Mouse (Mus musculus): ENCODE data around the gene Ncam1. TPM values are rescaled to one million over a fixed set of nuclear protein-coding genes. Genes with fewer than 3 reads are reported as not detected.

The Ncam1 gene
- polyA plus RNA-seq, 1 experiment from 2014 or later: 65.1 TPM

DNA sequence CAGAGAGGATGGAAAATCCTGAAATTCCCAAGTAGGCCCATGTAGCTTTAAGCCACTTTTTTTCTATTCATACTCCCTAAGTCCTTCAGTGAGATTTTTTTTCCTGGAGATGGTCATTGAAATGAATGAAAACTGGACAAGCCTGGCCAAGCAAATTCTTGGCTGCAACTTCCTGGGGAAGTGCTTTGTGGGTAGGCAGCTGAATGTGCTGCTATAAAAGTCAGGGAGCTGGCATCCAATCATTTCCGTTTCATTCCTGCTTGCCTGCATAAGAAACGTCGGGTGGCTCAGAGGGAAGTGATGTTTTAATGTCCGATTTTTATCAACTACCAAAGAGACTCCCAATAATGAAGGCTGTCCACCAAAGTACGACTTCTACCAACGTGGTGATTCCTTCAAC, 61.6 kb downstream of the Ncam1 start:
- Histone ChIP-seq H3K9me3 (ENCODE audit: control insufficient read depth, low read length) (no peaks in the 10 kb centered on the region), H3K36me3 (ENCODE audit: control insufficient read depth, insufficient read depth, low read length) (no peaks in the 10 kb centered on the region), H3K27me3 (replicated peaks; ENCODE audit: control insufficient read depth, insufficient read depth, low read length) (no peaks in the 10 kb centered on the region), H3K9ac (ENCODE audit: low read depth, low read length) (no peak overlapping the region), H3K4me2 (ENCODE audit: low read depth, low read length) (no peak overlapping the region), H3K4me1 (ENCODE audit: control insufficient read depth, insufficient read depth, low read length) (0 out of 2 replicates have a peak, but pooled peaks cover 3% of the 10 kb centered on the region), H3K4me3 (ENCODE audit: low read length) (no peak overlapping the region), H3K27ac (ENCODE audit: low read length) (no peak overlapping the region)
- WGBS: 86% methylated on average over 6 of the region's 6 CpGs
- ATAC-seq: no peak

DNA sequence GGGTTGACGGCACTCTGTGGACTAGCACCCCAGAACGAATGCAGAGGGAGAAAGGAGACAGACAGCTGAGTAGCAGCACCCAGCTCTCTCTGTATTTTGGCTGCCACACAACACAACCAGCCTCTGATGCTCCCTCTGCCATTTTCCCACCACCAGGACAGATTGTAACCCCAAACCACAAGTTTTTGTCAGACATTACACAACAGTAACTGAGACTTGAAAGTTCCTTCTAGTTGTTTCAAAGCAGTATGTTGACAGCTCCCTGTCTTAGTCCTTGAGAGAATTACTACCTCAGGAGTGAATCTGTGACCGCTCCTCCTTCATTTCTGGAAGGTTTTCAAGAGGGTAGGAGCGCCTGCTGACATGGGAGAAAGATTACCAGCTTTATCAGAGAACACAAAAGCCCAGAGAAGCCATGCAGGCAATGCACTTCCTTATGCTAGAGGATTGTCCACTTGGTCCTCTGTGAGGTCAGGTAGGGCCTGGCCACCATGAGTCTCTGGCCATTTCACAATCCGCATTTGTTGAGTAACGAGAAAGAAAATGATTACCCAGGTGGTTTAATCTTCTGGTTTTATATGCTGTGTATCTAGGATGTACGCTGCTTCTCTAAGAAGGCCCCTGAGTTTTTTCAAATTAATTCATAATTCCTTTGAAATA, 64.2 kb downstream of the Ncam1 start:
- ATAC-seq: no peak
- WGBS: 77% methylated on average over 7 of the region's 7 CpGs
- no peak overlapping the region for H3K9ac ChIP-seq (ENCODE audit: low read depth, low read length)
- H3K4me1 ChIP-seq (ENCODE audit: control insufficient read depth, insufficient read depth, low read length): 0 out of 2 replicates have a peak, but pooled peaks cover 3% of the 10 kb centered on the region
- H3K27me3 ChIP-seq (replicated peaks; ENCODE audit: control insufficient read depth, insufficient read depth, low read length): no peaks in the 10 kb centered on the region
- H3K4me2 ChIP-seq (ENCODE audit: low read depth, low read length): no peak overlapping the region
- H3K4me3 ChIP-seq (ENCODE audit: low read length): no peak overlapping the region
- no peaks in the 10 kb centered on the region for H3K36me3 ChIP-seq (ENCODE audit: control insufficient read depth, insufficient read depth, low read length)
- no peaks in the 10 kb centered on the region for H3K9me3 ChIP-seq (ENCODE audit: control insufficient read depth, low read length)
- H3K27ac ChIP-seq (ENCODE audit: low read length): no peak overlapping the region

DNA sequence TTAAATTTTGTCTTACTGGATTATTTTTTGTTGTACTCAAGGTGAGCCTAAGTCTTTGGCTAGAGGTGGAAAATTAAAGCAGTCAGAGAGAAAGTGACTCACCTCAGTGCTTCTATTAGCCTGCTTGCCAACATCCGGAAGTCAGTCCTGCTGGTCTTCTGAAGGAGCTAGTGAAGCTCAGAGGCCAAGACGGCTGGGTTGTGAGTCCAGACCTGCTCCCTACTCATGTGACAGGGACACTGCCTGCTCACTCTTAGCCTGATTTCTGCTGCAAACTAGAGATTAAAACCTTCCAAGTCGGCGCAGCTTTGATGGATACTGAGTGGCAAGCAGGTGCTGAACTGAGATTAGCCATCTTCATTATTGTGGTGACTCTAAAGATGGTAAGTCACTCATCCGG, 65.0 kb downstream of the Ncam1 start:
- H3K27ac ChIP-seq (ENCODE audit: low read length): no peak overlapping the region

DNA sequence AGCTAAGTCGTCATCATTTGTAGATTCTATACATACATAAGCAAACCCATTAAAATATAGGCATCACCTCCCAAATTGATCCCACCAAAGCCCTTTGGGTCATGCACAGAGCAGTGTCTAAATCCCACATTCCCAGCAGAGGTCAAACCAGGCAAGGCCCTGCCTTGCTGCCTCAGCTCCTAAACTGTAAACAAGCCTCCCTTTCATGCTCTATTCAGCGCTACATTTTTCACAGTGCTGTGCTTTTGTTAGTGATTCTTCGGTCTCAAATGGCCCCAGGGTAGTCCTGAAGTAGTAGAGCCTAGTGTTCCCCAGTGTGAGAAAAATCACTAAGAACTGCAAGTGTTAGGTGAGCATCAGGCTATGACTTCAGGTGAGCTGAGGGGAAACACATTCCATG, 69.2 kb downstream of the Ncam1 start:
- Histone ChIP-seq H3K9ac (ENCODE audit: low read depth, low read length) (no peak overlapping the region), H3K4me2 (ENCODE audit: low read depth, low read length) (no peak overlapping the region), H3K4me1 (ENCODE audit: control insufficient read depth, insufficient read depth, low read length) (no peaks in the 10 kb centered on the region), H3K36me3 (ENCODE audit: control insufficient read depth, insufficient read depth, low read length) (no peaks in the 10 kb centered on the region), H3K9me3 (ENCODE audit: control insufficient read depth, low read length) (no peaks in the 10 kb centered on the region), H3K27me3 (replicated peaks; ENCODE audit: control insufficient read depth, insufficient read depth, low read length) (no peaks in the 10 kb centered on the region), H3K4me3 (ENCODE audit: low read length) (no peak overlapping the region), H3K27ac (ENCODE audit: low read length) (no peak overlapping the region)
- ATAC-seq: no peak
- WGBS: 44% methylated on average over 3 of the region's 3 CpGs

More for the DNA sequence above, 65.0 kb downstream of the Ncam1 start:
- 75% methylated on average over 5 of the region's 5 CpGs for WGBS
- Histone ChIP-seq H3K27me3 (replicated peaks; ENCODE audit: control insufficient read depth, insufficient read depth, low read length) (no peaks in the 10 kb centered on the region), H3K4me1 (ENCODE audit: control insufficient read depth, insufficient read depth, low read length) (0 out of 2 replicates have a peak, but pooled peaks cover 3% of the 10 kb centered on the region), H3K9me3 (ENCODE audit: control insufficient read depth, low read length) (no peaks in the 10 kb centered on the region), H3K4me3 (ENCODE audit: low read length) (no peak overlapping the region), H3K4me2 (ENCODE audit: low read depth, low read length) (no peak overlapping the region), H3K9ac (ENCODE audit: low read depth, low read length) (no peak overlapping the region), H3K36me3 (ENCODE audit: control insufficient read depth, insufficient read depth, low read length) (no peaks in the 10 kb centered on the region)
- no peak for ATAC-seq

DNA sequence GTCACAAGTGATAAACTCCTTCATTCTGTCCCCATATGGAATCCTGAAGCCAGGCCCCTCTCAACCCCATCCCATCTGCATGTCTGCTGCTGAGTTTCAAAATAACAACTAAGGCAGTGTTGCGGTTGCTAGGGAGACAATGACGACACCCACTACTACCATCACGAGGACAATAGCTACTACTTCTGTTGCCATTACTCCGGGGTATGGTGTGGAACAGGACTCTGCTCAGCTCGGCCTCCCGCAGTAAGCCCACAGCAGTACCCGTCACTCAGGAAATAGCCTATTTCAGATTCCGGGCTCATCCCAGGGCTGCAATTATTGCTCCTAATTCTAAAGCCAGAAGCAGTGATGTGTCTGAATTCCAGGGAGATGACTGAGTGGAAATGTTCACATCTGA, 70.5 kb downstream of the Ncam1 start:
- no peaks in the 10 kb centered on the region for H3K36me3 ChIP-seq (ENCODE audit: control insufficient read depth, insufficient read depth, low read length)
- H3K9me3 ChIP-seq (ENCODE audit: control insufficient read depth, low read length): no peaks in the 10 kb centered on the region
- H3K27ac ChIP-seq (ENCODE audit: low read length): no peak overlapping the region
- no peak for ATAC-seq
- no peak overlapping the region for H3K9ac ChIP-seq (ENCODE audit: low read depth, low read length)
- H3K4me2 ChIP-seq (ENCODE audit: low read depth, low read length): no peak overlapping the region
- WGBS: 72% methylated on average over 8 of the region's 8 CpGs
- no peaks in the 10 kb centered on the region for H3K27me3 ChIP-seq (replicated peaks; ENCODE audit: control insufficient read depth, insufficient read depth, low read length)
- no peak overlapping the region for H3K4me3 ChIP-seq (ENCODE audit: low read length)
- H3K4me1 ChIP-seq (ENCODE audit: control insufficient read depth, insufficient read depth, low read length): no peaks in the 10 kb centered on the region

DNA sequence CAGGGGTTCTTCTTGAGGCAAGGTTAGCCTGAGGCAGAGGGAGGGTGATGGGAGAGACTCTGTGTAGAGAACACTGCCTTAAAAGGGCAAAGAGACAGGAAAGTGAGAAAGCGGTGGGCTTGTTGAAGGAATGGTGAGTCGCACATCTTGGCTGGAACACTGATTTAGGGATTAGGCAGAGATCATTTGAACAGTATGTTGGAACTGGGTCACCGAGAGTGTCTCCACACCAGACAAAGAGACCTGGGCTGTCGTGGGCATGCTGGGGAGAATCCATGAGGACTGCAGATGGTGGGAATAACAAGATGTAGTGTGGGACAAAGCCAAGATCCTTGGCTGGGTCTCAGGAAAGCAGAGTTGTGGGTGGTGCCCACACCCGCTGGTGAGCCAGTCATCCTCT, 76.0 kb downstream of the Ncam1 start:
- no peak for ATAC-seq
- no peaks in the 10 kb centered on the region for H3K4me1 ChIP-seq (ENCODE audit: control insufficient read depth, insufficient read depth, low read length)
- no peak overlapping the region for H3K9ac ChIP-seq (ENCODE audit: low read depth, low read length)
- H3K9me3 ChIP-seq (ENCODE audit: control insufficient read depth, low read length): no peaks in the 10 kb centered on the region
- H3K4me2 ChIP-seq (ENCODE audit: low read depth, low read length): no peak overlapping the region
- 73% methylated on average over 5 of the region's 5 CpGs for WGBS
- H3K27me3 ChIP-seq (replicated peaks; ENCODE audit: control insufficient read depth, insufficient read depth, low read length): no peaks in the 10 kb centered on the region
- no peaks in the 10 kb centered on the region for H3K36me3 ChIP-seq (ENCODE audit: control insufficient read depth, insufficient read depth, low read length)
- H3K27ac ChIP-seq (ENCODE audit: low read length): no peak overlapping the region
- H3K4me3 ChIP-seq (ENCODE audit: low read length): no peak overlapping the region

DNA sequence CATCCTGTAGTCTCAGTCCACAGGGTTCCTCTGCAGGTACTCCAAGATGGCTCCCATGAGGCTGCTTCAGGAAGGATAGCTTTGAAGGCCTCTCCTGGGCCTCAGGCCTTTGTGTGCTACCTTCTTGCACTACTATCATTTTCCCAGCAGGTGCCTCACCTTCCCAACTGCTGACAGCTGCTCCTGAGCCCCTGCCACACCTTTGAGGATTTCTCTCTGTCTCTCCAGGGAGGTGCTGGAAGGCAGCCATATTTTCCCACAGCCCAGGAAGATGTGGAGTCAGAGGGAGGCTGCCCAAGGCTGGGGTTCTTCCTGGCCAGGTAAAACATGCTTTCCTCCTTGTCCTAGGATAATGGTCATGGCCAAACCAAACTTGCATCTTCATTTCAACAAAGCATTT, 83.6 kb downstream of the Ncam1 start:
- Histone ChIP-seq H3K36me3 (ENCODE audit: control insufficient read depth, insufficient read depth, low read length) (no peaks in the 10 kb centered on the region), H3K4me3 (ENCODE audit: low read length) (no peak overlapping the region), H3K4me1 (ENCODE audit: control insufficient read depth, insufficient read depth, low read length) (no peaks in the 10 kb centered on the region), H3K27ac (ENCODE audit: low read length) (no peak overlapping the region), H3K27me3 (replicated peaks; ENCODE audit: control insufficient read depth, insufficient read depth, low read length) (no peaks in the 10 kb centered on the region), H3K9ac (ENCODE audit: low read depth, low read length) (no peak overlapping the region), H3K9me3 (ENCODE audit: control insufficient read depth, low read length) (no peaks in the 10 kb centered on the region), H3K4me2 (ENCODE audit: low read depth, low read length) (no peak overlapping the region)
- no peak for ATAC-seq

DNA sequence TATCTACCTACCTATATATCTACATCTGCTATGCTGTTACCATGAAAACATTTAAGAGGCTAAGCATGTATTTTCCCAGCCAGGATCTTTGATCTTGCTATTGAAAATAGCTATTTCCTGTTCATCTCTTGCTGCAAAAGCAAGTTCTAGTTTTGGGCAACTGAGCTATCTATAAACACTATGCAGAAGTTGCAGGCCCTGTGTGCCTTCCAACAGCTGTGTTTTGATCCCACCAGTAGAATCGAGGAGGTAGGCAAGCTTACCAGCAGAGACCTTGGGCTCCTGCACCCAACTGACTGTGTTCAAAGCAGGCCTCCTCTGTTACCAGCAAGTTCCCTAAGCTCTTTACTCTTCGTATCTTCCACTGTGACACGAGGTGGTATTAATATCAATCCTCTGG, 84.6 kb downstream of the Ncam1 start:
- no peak for ATAC-seq
- H3K4me2 ChIP-seq (ENCODE audit: low read depth, low read length): no peak overlapping the region
- H3K27ac ChIP-seq (ENCODE audit: low read length): no peak overlapping the region
- H3K9ac ChIP-seq (ENCODE audit: low read depth, low read length): no peak overlapping the region
- no peaks in the 10 kb centered on the region for H3K36me3 ChIP-seq (ENCODE audit: control insufficient read depth, insufficient read depth, low read length)
- H3K9me3 ChIP-seq (ENCODE audit: control insufficient read depth, low read length): no peaks in the 10 kb centered on the region
- no peak overlapping the region for H3K4me3 ChIP-seq (ENCODE audit: low read length)
- no peaks in the 10 kb centered on the region for H3K4me1 ChIP-seq (ENCODE audit: control insufficient read depth, insufficient read depth, low read length)
- WGBS: 81% methylated on average over 3 of the region's 3 CpGs
- no peaks in the 10 kb centered on the region for H3K27me3 ChIP-seq (replicated peaks; ENCODE audit: control insufficient read depth, insufficient read depth, low read length)

DNA sequence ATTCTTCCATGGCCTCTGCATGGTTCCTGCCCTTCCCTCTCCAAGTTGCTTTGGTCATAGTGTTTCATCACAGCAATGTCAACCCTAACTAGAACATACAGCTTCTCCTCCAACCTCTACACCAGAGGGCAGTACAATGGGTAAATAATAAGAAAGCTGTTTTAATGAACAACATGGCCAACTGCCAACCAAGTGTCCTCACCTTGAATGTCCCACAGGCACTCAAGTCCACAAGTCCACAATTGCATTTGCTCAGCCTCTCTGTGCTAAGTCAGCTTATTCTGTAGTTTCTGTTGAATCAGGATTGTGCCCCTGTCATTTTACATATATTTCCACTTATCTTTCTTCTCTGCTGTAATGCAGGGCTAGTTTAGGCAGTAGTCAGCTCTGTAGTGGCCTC, 91.1 kb downstream of the Ncam1 start:
- Histone ChIP-seq H3K36me3 (ENCODE audit: control insufficient read depth, insufficient read depth, low read length) (no peaks in the 10 kb centered on the region), H3K9me3 (ENCODE audit: control insufficient read depth, low read length) (no peaks in the 10 kb centered on the region), H3K27ac (ENCODE audit: low read length) (no peak overlapping the region), H3K27me3 (replicated peaks; ENCODE audit: control insufficient read depth, insufficient read depth, low read length) (no peaks in the 10 kb centered on the region), H3K4me3 (ENCODE audit: low read length) (no peak overlapping the region), H3K4me1 (ENCODE audit: control insufficient read depth, insufficient read depth, low read length) (no peaks in the 10 kb centered on the region), H3K9ac (ENCODE audit: low read depth, low read length) (no peak overlapping the region), H3K4me2 (ENCODE audit: low read depth, low read length) (no peak overlapping the region)
- no peak for ATAC-seq

Measured in intestine, embryonic 16.5 days (tissue).